Mouse (Mus musculus) ovary, postnatal 36 days (tissue): ENCODE measurements around the gene Fetub.

Experiments used
- DNase-seq: peaks from one replicate; pipeline ENCODE4 v3.0.0; 2022; ENCODE audit warnings: low spot score, mixed read lengths

Gene Fetub

GRCm38 (mm10) chr16:22918034-22918433 is at the start of gene Fetub:
Gene Fetub (plus strand): TSS chr16:22918334.
- no peak for DNase-seq

- DNase-seq: no peak
Observed at GRCm38 (mm10) chr16:22872397-22872796, 45.7 kb upstream of the Fetub start.

GRCm38 (mm10) chr16:22873369-22873768 is 44.8 kb upstream of the Fetub start:
- no peak for DNase-seq

GRCm38 (mm10) chr16:22876218-22877043 is 41.7 kb upstream of the Fetub start:
- no peak for DNase-seq

GRCm38 (mm10) chr16:22877660-22878390 is 40.3 kb upstream of the Fetub start:
- DNase-seq: no peak

- DNase-seq: no peak
Observed at GRCm38 (mm10) chr16:22878716-22879115, 39.4 kb upstream of the Fetub start.

GRCm38 (mm10) chr16:22879945-22880595 is 38.1 kb upstream of the Fetub start:
- peak; percentile 16 for DNase-seq

GRCm38 (mm10) chr16:22880900-22881299 is 37.2 kb upstream of the Fetub start:
- DNase-seq: no peak

GRCm38 (mm10) chr16:22881487-22881886 is 36.6 kb upstream of the Fetub start:
- DNase-seq: no peak

- no peak for DNase-seq
Observed at GRCm38 (mm10) chr16:22883441-22883840, 34.7 kb upstream of the Fetub start.

GRCm38 (mm10) chr16:22885356-22885755 is 32.8 kb upstream of the Fetub start:
- no peak for DNase-seq

- DNase-seq: no peak
Observed at GRCm38 (mm10) chr16:22886726-22887125, 31.4 kb upstream of the Fetub start.

GRCm38 (mm10) chr16:22888835-22889234 is 29.3 kb upstream of the Fetub start:
- no peak for DNase-seq

GRCm38 (mm10) chr16:22889716-22890115 is 28.4 kb upstream of the Fetub start:
- no peak for DNase-seq

GRCm38 (mm10) chr16:22890683-22891510 is 27.2 kb upstream of the Fetub start, which contains the start of gene Ahsg:
Gene Ahsg (plus strand): TSS chr16:22891277.
- DNase-seq: no peak

GRCm38 (mm10) chr16:22891733-22892154 is 26.4 kb upstream of the Fetub start:
- DNase-seq: no peak

- no peak for DNase-seq
Observed at GRCm38 (mm10) chr16:22894095-22894494, 24.0 kb upstream of the Fetub start.

GRCm38 (mm10) chr16:22896618-22897017 is 21.5 kb upstream of the Fetub start:
- no peak for DNase-seq

- DNase-seq: no peak
Observed at GRCm38 (mm10) chr16:22899346-22899745, 18.8 kb upstream of the Fetub start.

GRCm38 (mm10) chr16:22899866-22900570 is 18.1 kb upstream of the Fetub start:
- DNase-seq: no peak

- no peak for DNase-seq
Observed at GRCm38 (mm10) chr16:22901326-22901725, 16.8 kb upstream of the Fetub start.
